Comparison of ENCODE assay signal across 10 mouse cellular contexts in genomic region chr10:121472593-121473217, GRCm38 (mm10). TPM values are rescaled to one million over a fixed set of nuclear protein-coding genes. Genes with fewer than 3 reads are reported as not detected.
A peak's percentile ranks its signal among the peaks of the same experiment; 100 is the strongest.
DNase-seq lines count a peak whose midpoint lies in the region; ATAC-seq and TF ChIP-seq lines count a peak whose summit lies in the region.
"Had no signal": no experiment of that assay in that cellular context is flagged by ENCODE, and none has a peak within 500 bp of the region (broad histone marks: within the 10 kb centered on the region; RNA-seq: fewer than 3 reads in every experiment).

No protein-coding gene starts in this region.

- intact Hi-C loops in left cerebral cortex, adult 2 months (cut with DNase I), result loop anchor here (2.0 to 10.0 kb wide), 3 partner anchors 35 to 168 kb away; no protein-coding TSS in a partner anchor

- H3K36me3 ChIP-seq in liver, adult 2 months (ENCODE audit: control insufficient read depth, insufficient read depth, low read length), result no peaks in the 10 kb centered on the region

- no peak for TF ChIP-seq POLR2A in liver, adult 2 months (IDR thresholded peaks at IDR 0.05; ENCODE audit: extremely low read depth, insufficient read depth, low read length)

- no peak for TF ChIP-seq CTCF in liver, adult 2 months (IDR thresholded peaks at IDR 0.05; ENCODE audit: low read depth, low read length)
- TF ChIP-seq CTCF in left cerebral cortex, adult 2 months (IDR thresholded peaks at IDR 0.05), result no peak

- peaks cover 42% of the 10 kb centered on the region for H3K4me1 ChIP-seq in liver, adult 2 months (ENCODE audit: control insufficient read depth, insufficient read depth, low read length)

- DNase-seq in frontal cortex, adult 2 months (ENCODE audit: extremely low spot score in 1 of 2, low spot score in 1 of 2), result peak; percentile 68 to 70
- no peak for DNase-seq in frontal cortex, postnatal 25 days (ENCODE audit: low spot score in 2 of 2)
- DNase-seq in liver, adult 2 months (ENCODE audit: extremely low read depth, low read depth, low spot score), result no peak
- no peak for DNase-seq in liver
- DNase-seq in left cerebral cortex, adult 2 months (ENCODE audit: extremely low spot score in 1 of 2, low spot score in 2 of 2), result no peak
- peak; percentile 41 to 66 for DNase-seq in right cerebral cortex, postnatal 36 days (ENCODE audit: low spot score in 2 of 2)
- DNase-seq: B cell, adult 2 months; thymus, postnatal 36 days had no signal

- H3K4me3 ChIP-seq in liver, adult 2 months (ENCODE audit: insufficient read depth, low read depth, low read length), result no peak overlapping the region
- no peak overlapping the region for H3K4me3 ChIP-seq in left cerebral cortex, adult 2 months

- 54% methylated on average over 11 of the region's 11 CpGs for WGBS in liver, adult 2 months

- H3K27me3 ChIP-seq in liver, adult 2 months (ENCODE audit: control insufficient read depth, insufficient read depth, low read length), result no peaks in the 10 kb centered on the region

- H3K79me2 ChIP-seq in liver, adult 2 months (ENCODE audit: control insufficient read depth, insufficient read depth, low read length), result peaks cover 45% of the 10 kb centered on the region

- H3K27ac ChIP-seq in liver, adult 2 months (replicated peaks; ENCODE audit: insufficient read depth, low read depth, low read length), result peak overlapping the region; percentile 50; the same call in 1 of the 2 replicates
- H3K27ac ChIP-seq in left cerebral cortex, adult 2 months, result peak overlapping the region; percentile 83

- peak overlapping the region; percentile 30; the same call in 1 of the 2 replicates for H3K9ac ChIP-seq in liver, adult 2 months (ENCODE audit: low read depth, low read length)

- ATAC-seq in erythroid progenitor cell, adult 5-6 weeks (replicated peaks; ENCODE audit: low FRiP score, poor library complexity, severe bottlenecking), result no peak
- ATAC-seq in CD4-positive, CD25-positive, alpha-beta regulatory T cell, adult 4 months, result no peak

RNA-seq across cellular contexts. Expression of gene Rassf3, which starts 3.4 kb away (rescaled TPM):
- polyA plus RNA-seq in frontal cortex, adult 2 months (2012; rRNA removed), result 18.0 and 21.5 TPM in 2 replicates
- 13.4 and 18.7 TPM in 2 replicates for total RNA-seq in liver, adult 2 months (2014; rRNA removed)
- 20.0 and 22.2 TPM in 2 replicates for polyA plus RNA-seq in liver, adult 2 months (2012; rRNA removed)
- 10 to 100 TPM; 39.4 to 40.1 TPM for total RNA-seq in left cerebral cortex, adult 2 months (2021)
- 9.2 and 9.7 TPM in 2 replicates for total RNA-seq in erythroid progenitor cell, adult 5-6 weeks (2015; ENCODE audit: low replicate concordance)
- total RNA-seq in erythroid progenitor cell, adult 5-6 weeks (2017; ENCODE audit: low replicate concordance), result 6.9 and 8.0 TPM in 2 replicates
- 1 to 10 TPM; 5.4 to 5.5 TPM for polyA plus RNA-seq in CD4-positive, CD25-positive, alpha-beta regulatory T cell, adult 4 months (2017; shearing (Covaris generic))

Comparison
In these comparisons a context has a peak if more than half of its experiments do, and no peak if none do; other contexts are left out.
1. DNase-seq: peak in frontal cortex, adult 2 months (2 of 2) and right cerebral cortex, postnatal 36 days (2 of 2); none in frontal cortex, postnatal 25 days (0 of 2), liver, adult 2 months (single experiment), liver (single experiment) and left cerebral cortex, adult 2 months (0 of 2).